Mouse (Mus musculus): ENCODE results near the gene Kcnq2. TPM values are rescaled to one million over a fixed set of nuclear protein-coding genes. Genes with fewer than 3 reads are reported as not detected.

Gene Kcnq2
- total RNA-seq, 4 experiments from 2014 or later, result 264 to 350 (median 303) TPM

GRCm38 (mm10) chr2:181147546-181148317 is 12.6 kb upstream of the Kcnq2 start:
- peak in 1 of 2 experiments; percentile 45 for DNase-seq (ENCODE audit: low spot score in 2 of 2)

- DNase-seq (ENCODE audit: low spot score in 2 of 2), result peak in 1 of 2 experiments; percentile 7
Observed at GRCm38 (mm10) chr2:181146976-181147545, 12.0 kb upstream of the Kcnq2 start.

- peak in 1 of 2 experiments; percentile 11 for DNase-seq (ENCODE audit: low spot score in 2 of 2)
Observed at GRCm38 (mm10) chr2:181144675-181145074, 9.6 kb upstream of the Kcnq2 start.

GRCm38 (mm10) chr2:181143509-181144276 is 8.6 kb upstream of the Kcnq2 start:
- no peak for DNase-seq (ENCODE audit: low spot score in 2 of 2)

- no peak for DNase-seq (ENCODE audit: low spot score in 2 of 2)
Observed at GRCm38 (mm10) chr2:181142703-181143135, 7.6 kb upstream of the Kcnq2 start.

- DNase-seq (ENCODE audit: low spot score in 2 of 2), result no peak
Observed at GRCm38 (mm10) chr2:181139641-181140193, 4.6 kb upstream of the Kcnq2 start.

- no peak for DNase-seq (ENCODE audit: low spot score in 2 of 2)
Observed at GRCm38 (mm10) chr2:181136934-181137333, 1.8 kb upstream of the Kcnq2 start.

- DNase-seq (ENCODE audit: low spot score in 2 of 2), result no peak
Observed at GRCm38 (mm10) chr2:181135446-181135818, 332 bp upstream of the Kcnq2 start.

- no peak for DNase-seq (ENCODE audit: low spot score in 2 of 2)
Observed at GRCm38 (mm10) chr2:181133837-181134590, 1.1 kb downstream of the Kcnq2 start.

- no peak for DNase-seq (ENCODE audit: low spot score in 2 of 2)
Observed at GRCm38 (mm10) chr2:181130245-181130644, 4.9 kb downstream of the Kcnq2 start.

- no peak for DNase-seq (ENCODE audit: low spot score in 2 of 2)
Observed at GRCm38 (mm10) chr2:181128963-181129362, 6.1 kb downstream of the Kcnq2 start.

- no peak for DNase-seq (ENCODE audit: low spot score in 2 of 2)
Observed at GRCm38 (mm10) chr2:181127786-181128185, 7.3 kb downstream of the Kcnq2 start.

GRCm38 (mm10) chr2:181125726-181126455 is 9.2 kb downstream of the Kcnq2 start:
- no peak for DNase-seq (ENCODE audit: low spot score in 2 of 2)

GRCm38 (mm10) chr2:181122642-181123041 is 12.5 kb downstream of the Kcnq2 start:
- DNase-seq (ENCODE audit: low spot score in 2 of 2), result no peak

GRCm38 (mm10) chr2:181120922-181121449 is 14.1 kb downstream of the Kcnq2 start:
- DNase-seq (ENCODE audit: low spot score in 2 of 2), result no peak

- peak; percentile 89 to 90 for DNase-seq (ENCODE audit: low spot score in 2 of 2)
Observed at GRCm38 (mm10) chr2:181119952-181120351, 15.1 kb downstream of the Kcnq2 start.

GRCm38 (mm10) chr2:181116436-181116835 is 18.7 kb downstream of the Kcnq2 start:
- DNase-seq (ENCODE audit: low spot score in 2 of 2), result no peak

GRCm38 (mm10) chr2:181115367-181115766 is 19.7 kb downstream of the Kcnq2 start:
- DNase-seq (ENCODE audit: low spot score in 2 of 2), result no peak

- DNase-seq (ENCODE audit: low spot score in 2 of 2), result no peak
Observed at GRCm38 (mm10) chr2:181113762-181114361, 21.2 kb downstream of the Kcnq2 start.

- DNase-seq (ENCODE audit: low spot score in 2 of 2), result no peak
Observed at GRCm38 (mm10) chr2:181111665-181112064, 23.4 kb downstream of the Kcnq2 start.

Measured in layer of hippocampus, adult 8-10 months (tissue).